Mouse (Mus musculus) right cerebral cortex, postnatal 36 days (tissue): ENCODE measurements around the gene Olfr1253.

Experiments used
- DNase-seq, 2 experiments: peaks; one replicate each; pipeline ENCODE4 v3.0.0; 2022; ENCODE audit warnings: low spot score in 2 of 2, mixed read lengths in 1 of 2

Gene Olfr1253

GRCm38 (mm10) chr2:89756990-89757389, at the start of gene Olfr1253:
Gene Olfr1253, minus strand, starts transcription at chr2:89757090.
- no peak for DNase-seq

GRCm38 (mm10) chr2:89799583-89799982, 42.7 kb upstream of the Olfr1253 start:
- DNase-seq, result no peak

- DNase-seq, result no peak
Observed at GRCm38 (mm10) chr2:89793519-89793918, 36.6 kb upstream of the Olfr1253 start, which contains the start of gene Olfr1254. Gene Olfr1254, minus strand, starts transcription at chr2:89793619.

- no peak for DNase-seq
Observed at GRCm38 (mm10) chr2:89724912-89725311, 32.0 kb downstream of the Olfr1253 start, which contains the start of gene Olfr1252. Gene Olfr1252, minus strand, starts transcription at chr2:89725012.
